ENCODE assay signal across 10 mouse cellular contexts in the genomic region with DNA sequence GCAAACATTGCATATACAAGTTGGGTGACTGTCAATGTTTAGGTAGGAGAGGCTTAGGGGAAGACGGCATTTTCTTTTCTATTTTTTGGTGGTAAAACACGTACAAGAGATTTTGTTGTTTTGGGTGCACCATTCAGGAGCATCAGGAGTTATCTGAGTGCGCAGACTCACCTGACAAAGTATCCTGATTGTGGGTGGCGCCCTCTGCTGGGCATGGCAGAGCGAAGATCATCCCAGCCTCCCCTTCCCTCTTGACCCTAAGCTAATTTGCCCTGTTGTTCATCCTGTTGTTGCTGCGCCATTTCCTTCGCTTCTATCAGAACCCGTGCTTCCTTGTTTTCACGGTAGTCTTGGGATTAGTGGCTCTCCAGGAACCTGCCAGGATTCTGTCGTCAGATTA.
DNase-seq lines count a peak whose midpoint lies in the region; ATAC-seq lines count a peak whose summit lies in the region.
"Had no signal": no experiment of that assay in that cellular context is flagged by ENCODE, and none has a peak within 500 bp of the region (broad histone marks: within the 10 kb centered on the region; RNA-seq: fewer than 3 reads in every experiment).

No protein-coding gene starts in this region.

- 56% methylated on average over 10 of the region's 10 CpGs for WGBS in liver, embryonic 11.5 days

- peak; percentile 40 to 54 for DNase-seq in cerebellum, postnatal 14 days
- DNase-seq in cerebellum, adult 9-11 months: no peak
- DNase-seq in liver: peak; percentile 16
- DNase-seq in liver, embryonic 11.5 days (ENCODE audit: low spot score): no peak
- DNase-seq in WW6 (ENCODE audit: low read depth, low spot score): peak; percentile 7
- DNase-seq in testis, postnatal 10 days (ENCODE audit: low spot score): peak; percentile 62
- no peak for DNase-seq in left cerebral cortex, postnatal 25 days (ENCODE audit: low spot score in 2 of 2)
- DNase-seq in ovary, postnatal 10 days (ENCODE audit: low spot score): no peak

- no peak overlapping the region for H3K9ac ChIP-seq in liver, embryonic 11.5 days (ENCODE audit: low read depth, low read length)
- H3K9ac ChIP-seq: neural tube, embryonic 12.5 days had no signal

- no peaks in the 10 kb centered on the region for H3K36me3 ChIP-seq in liver, embryonic 11.5 days (ENCODE audit: control insufficient read depth, insufficient read depth, low read length)
- H3K36me3 ChIP-seq: neural tube, embryonic 12.5 days had no signal

- intact Hi-C loops in left cerebral cortex, postnatal 25 days (cut with DNase I): no loop called here

- no peak overlapping the region for H3K27ac ChIP-seq in liver, embryonic 11.5 days (ENCODE audit: low read depth, low read length)
- H3K27ac ChIP-seq: neural tube, embryonic 12.5 days had no signal

- H3K9me3 ChIP-seq in liver, embryonic 11.5 days (ENCODE audit: control insufficient read depth, low read length): no peaks in the 10 kb centered on the region

- no peaks in the 10 kb centered on the region for H3K4me1 ChIP-seq in liver, embryonic 11.5 days (replicated peaks; ENCODE audit: control insufficient read depth, insufficient read depth, low read length)
- H3K4me1 ChIP-seq: neural tube, embryonic 12.5 days had no signal

- no peaks in the 10 kb centered on the region for H3K27me3 ChIP-seq in liver, embryonic 11.5 days (replicated peaks; ENCODE audit: control insufficient read depth, insufficient read depth, low read length)
- H3K27me3 ChIP-seq: neural tube, embryonic 12.5 days had no signal

- ATAC-seq in liver, embryonic 11.5 days (replicated peaks; ENCODE audit: low FRiP score): no peak
- ATAC-seq: intestine, embryonic 16.5 days had no signal

- no peak overlapping the region for H3K4me2 ChIP-seq in liver, embryonic 11.5 days
- H3K4me2 ChIP-seq: neural tube, embryonic 12.5 days had no signal

- no peak overlapping the region for H3K4me3 ChIP-seq in liver, embryonic 11.5 days (ENCODE audit: low read depth, low read length)
- H3K4me3 ChIP-seq: neural tube, embryonic 12.5 days had no signal

Comparison
In these comparisons a context has a peak if more than half of its experiments do, and no peak if none do; other contexts are left out.
1. DNase-seq: peak in cerebellum, postnatal 14 days (2 of 2), liver (single experiment), WW6 (single experiment) and testis, postnatal 10 days (single experiment); none in cerebellum, adult 9-11 months (single experiment), liver, embryonic 11.5 days (single experiment), left cerebral cortex, postnatal 25 days (0 of 2) and ovary, postnatal 10 days (single experiment).